Mouse (Mus musculus) heart, embryonic 12.5 days (tissue): ENCODE data around the gene Islr. TPM values are rescaled to one million over a fixed set of nuclear protein-coding genes. Genes with fewer than 3 reads are reported as not detected.
A peak's percentile ranks its signal among the peaks of the same experiment; 100 is the strongest.
"Not testable (repeated sequence)": the region's sequence is repeated elsewhere in the genome, so short reads cannot be mapped to it uniquely, and the experiment has no call there.

ENCODE experiments used
- ATAC-seq: fragments of 200-750 bp; cut with Nextera tagmentation; 2 replicates; pipeline ENCODE4 v1.8.0; 2017; ENCODE audit warnings: moderate TSS enrichment, moderate library complexity; ENCODE audit not compliant: insufficient number of reproducible peaks, low FRiP score
- H3K27ac ChIP-seq: fragments of 300-500 bp; sonication (generic); 2 replicates; pipeline ENCODE4 v1.5.1; 2016; ENCODE audit warnings: mild to moderate bottlenecking, moderate library complexity; ENCODE audit not compliant: poor library complexity, severe bottlenecking
- H3K27me3 ChIP-seq: fragments of 300-500 bp; sonication (generic); replicated peaks from 2 replicates; pipeline ENCODE4 v1.6.1; 2016; ENCODE audit warnings: mild to moderate bottlenecking, moderate library complexity
- H3K36me3 ChIP-seq: fragments of 300-500 bp; sonication (generic); 2 replicates; pipeline ENCODE4 v1.6.1; 2016; ENCODE audit warnings: mild to moderate bottlenecking, moderate library complexity
- H3K4me1 ChIP-seq: fragments of 300-500 bp; sonication (generic); replicated peaks from 2 replicates; pipeline ENCODE4 v1.6.1; 2016; ENCODE audit warnings: mild to moderate bottlenecking
- H3K4me2 ChIP-seq: fragments of 300-500 bp; sonication (generic); 2 replicates; pipeline ENCODE4 v1.6.1; 2016; ENCODE audit warnings: mild to moderate bottlenecking, moderate library complexity
- H3K4me3 ChIP-seq: fragments of 300-500 bp; sonication (generic); 2 replicates; pipeline ENCODE4 v1.5.1; 2016; ENCODE audit warnings: mild to moderate bottlenecking
- H3K9ac ChIP-seq: fragments of 300-500 bp; sonication (generic); 2 replicates; pipeline ENCODE4 v1.6.1; 2016; ENCODE audit warnings: mild to moderate bottlenecking, moderate library complexity
- H3K9me3 ChIP-seq: fragments of 300-500 bp; sonication (generic); replicated peaks from 2 replicates; pipeline ENCODE4 v1.6.1; 2016; ENCODE audit warnings: mild to moderate bottlenecking, moderate library complexity
- WGBS: fragments of 180-500 bp; shearing (Covaris S2); methylation state at CpG from one replicate; pipeline ENCODE4 v1.1.7; 2016; 5-methylcytosine and 5-hydroxymethylcytosine counted together
- polyA plus RNA-seq: library from polyadenylated mRNA; unstranded; fragments of >200 nt; fragmentation: Nextera tagmentation; extraction: Ambion mirVana; gene quantifications from 2 replicates; pipeline ENCODE4 v1.2.1, GENCODE M21; 2016

Islr gene
- polyA plus RNA-seq = 8.5 and 8.6 TPM in 2 replicates

DNA sequence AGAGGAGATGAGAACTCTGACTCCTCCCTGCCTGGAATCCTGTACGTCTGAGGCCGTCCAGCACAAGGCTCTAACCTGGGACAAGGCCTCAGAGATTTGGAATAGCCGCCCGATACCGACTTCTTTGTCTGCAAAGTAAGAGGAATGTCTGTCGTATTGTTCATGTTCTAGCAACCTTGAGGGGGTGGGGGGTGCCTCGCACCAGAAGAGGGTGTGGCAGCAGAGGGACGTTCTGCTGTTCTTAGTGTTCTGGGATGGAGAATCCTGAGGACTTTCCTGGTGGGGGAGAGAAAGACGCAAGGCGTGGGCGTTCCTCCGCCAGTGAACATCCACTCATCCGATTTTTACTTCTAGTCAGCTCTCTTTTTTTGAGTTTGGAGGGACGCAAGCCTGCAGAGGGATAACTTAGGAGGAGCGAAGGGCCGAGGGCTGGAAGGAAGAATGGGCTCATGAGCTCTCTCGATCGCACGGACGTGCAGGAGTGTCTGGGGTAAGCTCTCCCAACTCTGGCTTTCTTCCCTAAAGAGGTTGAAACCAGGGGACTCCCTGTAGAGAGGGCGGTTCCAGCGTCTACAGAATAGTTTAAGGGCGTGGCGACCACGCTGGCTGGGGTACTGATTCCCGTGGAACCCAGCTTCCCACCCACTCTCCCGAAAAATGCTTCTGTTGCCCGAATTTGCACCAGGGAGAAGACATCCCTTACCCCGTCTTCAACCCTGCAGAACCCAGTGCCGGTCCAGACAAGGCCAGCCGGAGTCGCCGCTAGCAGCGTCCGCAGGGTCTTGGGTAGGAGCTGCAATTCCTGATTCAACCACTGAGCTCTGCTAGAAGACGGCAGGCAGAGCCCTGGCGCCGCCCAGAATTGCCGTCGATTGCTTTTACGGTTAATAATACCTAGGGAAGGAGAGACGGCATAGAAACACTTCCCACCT is at the start of gene Islr, which contains the start of gene Islr2:
Islr (minus strand) TSS at position 791 of the 932 bp plus-strand sequence.
Islr2 (minus strand) TSS at position 804 of the 932 bp plus-strand sequence.
- peak within 1 kb of the TSS; percentile 44 for H3K4me3 ChIP-seq
- no peaks in the 10 kb centered on the region for H3K36me3 ChIP-seq
- H3K4me2 ChIP-seq = peak within 1 kb of the TSS; percentile 67
- H3K4me1 ChIP-seq = peaks cover 31% of the 10 kb centered on the region
- H3K27ac ChIP-seq = no peak within 1 kb of the TSS
- no peaks in the 10 kb centered on the region for H3K9me3 ChIP-seq
- peaks cover 64% of the 10 kb centered on the region for H3K27me3 ChIP-seq
- H3K9ac ChIP-seq = no peak within 1 kb of the TSS
- ATAC-seq = peak; percentile 81
- 2% methylated on average over 42 of the region's 42 CpGs for WGBS

DNA sequence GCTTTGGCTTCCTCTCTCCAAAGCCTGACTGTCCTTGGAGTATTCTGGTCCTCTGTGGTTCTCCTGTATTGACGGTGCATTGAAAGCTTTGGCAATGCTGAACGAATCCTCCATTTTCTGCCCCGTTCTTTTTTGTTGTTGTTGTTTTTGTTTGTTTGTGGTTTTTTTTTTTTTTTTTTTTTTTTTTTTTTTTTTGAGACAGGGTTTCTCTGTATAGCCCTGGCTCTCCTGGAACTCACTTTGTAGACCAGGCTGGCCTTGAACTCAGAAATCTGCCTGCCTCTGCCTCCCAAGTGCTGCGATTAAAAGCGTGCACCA is 49.7 kb upstream of the Islr start:
- not testable (repeated sequence) for H3K9me3 ChIP-seq, H3K27me3 ChIP-seq, ATAC-seq
- peak overlapping the region; percentile 65 for H3K4me3 ChIP-seq
- H3K36me3 ChIP-seq = peaks cover 29% of the 10 kb centered on the region
- H3K4me2 ChIP-seq = peak overlapping the region; percentile 81
- peaks cover 19% of the 10 kb centered on the region for H3K4me1 ChIP-seq
- peak overlapping the region; percentile 74; the same call in 1 of the 2 replicates for H3K27ac ChIP-seq
- 68% methylated on average over 5 of the region's 5 CpGs for WGBS
- peak overlapping the region; percentile 79 for H3K9ac ChIP-seq

DNA sequence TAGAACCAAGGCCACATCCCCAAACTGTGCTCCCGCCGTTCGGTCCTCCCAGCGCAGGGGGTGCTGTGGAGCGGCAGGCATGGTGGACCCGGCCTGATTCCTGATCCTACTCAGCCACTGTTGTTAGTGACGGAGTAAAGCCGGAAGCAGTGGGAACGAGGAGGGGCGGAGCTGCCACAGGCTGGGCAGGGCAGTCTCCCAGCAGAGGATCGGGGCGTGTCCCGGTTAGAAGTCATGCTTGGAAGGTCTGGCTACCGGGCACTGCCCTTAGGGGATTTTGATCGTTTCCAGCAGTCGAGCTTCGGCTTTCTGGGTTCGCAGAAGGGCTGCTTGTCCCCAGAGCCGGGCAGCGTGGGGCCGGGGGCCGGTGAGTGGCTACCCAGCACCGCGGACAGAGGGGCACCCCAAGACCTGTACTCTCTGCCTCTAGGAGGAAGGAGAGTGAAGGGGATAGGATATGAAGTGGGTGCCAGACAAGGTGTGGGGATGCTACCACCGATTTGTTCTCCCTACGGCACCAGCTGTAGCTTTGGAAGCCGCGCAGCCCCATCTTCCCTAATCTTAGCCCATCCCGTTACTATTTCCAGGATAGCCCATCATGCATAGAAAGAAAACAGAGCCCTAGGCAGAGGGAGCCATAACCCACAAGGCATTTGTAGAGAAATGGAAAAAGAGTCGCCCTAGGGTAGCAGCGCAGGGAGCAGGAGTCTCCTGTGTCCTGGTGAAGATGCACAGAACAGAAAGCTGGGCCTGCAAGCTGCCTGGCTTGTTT is 49.1 kb upstream of the Islr start, which contains the start of gene Stoml1:
Stoml1 (plus strand) TSS at position 132 of the 772 bp plus-strand sequence.
- peaks cover 24% of the 10 kb centered on the region for H3K4me1 ChIP-seq
- no peaks in the 10 kb centered on the region for H3K27me3 ChIP-seq
- H3K9me3 ChIP-seq = no peaks in the 10 kb centered on the region
- peaks cover 25% of the 10 kb centered on the region for H3K36me3 ChIP-seq
- ATAC-seq = peak; percentile 96
- peak within 1 kb of the TSS; percentile 81 for H3K4me2 ChIP-seq
- under 1% methylated on average over 31 of the region's 31 CpGs for WGBS
- peak within 1 kb of the TSS; percentile 74 for H3K27ac ChIP-seq
- peak within 1 kb of the TSS; percentile 79 for H3K9ac ChIP-seq
- peak within 1 kb of the TSS; percentile 65 for H3K4me3 ChIP-seq

DNA sequence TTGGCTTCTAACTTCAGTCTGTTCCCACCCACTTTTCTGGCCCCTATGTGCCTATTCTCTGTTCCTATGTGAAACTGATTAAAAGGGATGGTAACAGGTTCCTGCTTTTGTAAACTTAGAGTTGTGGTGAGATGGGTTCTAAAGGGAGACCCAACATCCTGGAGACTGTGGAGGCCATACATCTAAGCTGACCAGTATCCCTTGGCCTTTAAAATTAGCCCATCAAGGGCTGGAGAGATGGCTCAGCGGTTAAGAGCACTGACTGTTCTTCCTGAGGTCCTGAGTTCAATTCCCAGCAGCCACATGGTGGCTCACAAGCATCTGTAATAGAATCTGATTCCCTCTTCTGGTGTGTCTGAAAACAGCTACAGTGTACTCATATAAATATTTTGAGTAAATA is 46.6 kb upstream of the Islr start:
- not testable (repeated sequence) for H3K4me2 ChIP-seq, H3K9ac ChIP-seq, H3K4me3 ChIP-seq, H3K27me3 ChIP-seq, H3K9me3 ChIP-seq, ATAC-seq, H3K36me3 ChIP-seq
- peaks cover 40% of the 10 kb centered on the region for H3K4me1 ChIP-seq
- 0 out of 2 replicates have a peak overlapping the region, but pooled peaks have one; percentile 85 for H3K27ac ChIP-seq
- 86% methylated on average over 1 of the region's 1 CpGs for WGBS

DNA sequence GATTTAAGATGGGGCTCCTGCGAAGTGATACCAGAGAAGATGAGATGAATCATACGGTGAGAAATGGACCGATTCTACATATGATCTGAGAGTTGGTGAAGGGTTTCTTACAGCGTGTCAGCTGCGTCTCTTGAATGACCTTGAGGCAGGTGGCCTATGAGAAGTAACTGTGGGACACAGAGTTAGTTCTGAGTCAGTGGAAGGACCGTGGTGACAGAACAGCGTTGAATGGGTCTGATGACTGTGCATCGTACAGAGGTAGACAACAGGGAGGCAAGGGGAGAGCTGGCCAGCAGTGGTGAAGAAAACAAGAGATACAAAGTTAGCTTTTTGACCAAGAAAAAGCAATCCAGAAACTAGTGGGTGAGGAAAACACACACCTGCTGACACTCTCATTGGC is 46.2 kb upstream of the Islr start:
- Histone ChIP-seq H3K9me3 (no peaks in the 10 kb centered on the region), H3K4me3 (peak overlapping the region; percentile 58; the same call in 1 of the 2 replicates)
- ATAC-seq = no peak

DNA sequence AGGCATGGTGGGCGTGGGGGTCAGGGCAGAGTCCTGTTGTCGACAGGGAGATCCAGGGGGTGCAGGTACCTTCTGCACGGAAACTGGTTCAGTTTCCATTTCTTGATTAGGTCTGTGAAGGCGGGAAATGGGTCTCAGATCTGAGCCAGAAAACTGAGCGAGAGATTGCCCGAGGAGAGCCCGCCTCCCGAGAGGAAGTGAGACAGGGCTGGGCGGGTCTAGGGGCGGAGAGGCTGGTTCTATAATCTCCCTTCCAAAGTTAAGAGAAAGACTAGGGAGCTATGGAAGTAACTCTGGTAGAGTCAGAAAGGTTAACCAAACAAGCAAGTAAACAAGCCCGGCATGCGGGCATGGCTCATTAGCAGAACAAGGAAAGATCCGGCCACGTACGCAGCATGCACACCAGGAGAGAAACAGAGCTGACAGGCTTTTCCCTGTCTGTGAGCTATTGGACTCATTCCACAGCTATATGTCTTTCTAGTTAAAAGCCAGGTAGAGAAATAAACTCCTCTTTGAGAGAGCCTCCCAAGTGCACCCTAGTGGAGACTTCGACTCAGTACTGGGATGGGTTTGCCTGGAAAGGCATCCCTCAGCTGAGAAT is 45.6 kb upstream of the Islr start, which contains the start of gene Pml:
Pml (minus strand) TSS at position 195 of the 601 bp plus-strand sequence.
- H3K27me3 ChIP-seq = no peaks in the 10 kb centered on the region
- ATAC-seq = peak; percentile 62
- WGBS = under 1% methylated on average over 16 of the region's 16 CpGs
- H3K4me1 ChIP-seq = peaks cover 40% of the 10 kb centered on the region
- peak within 1 kb of the TSS; percentile 58 for H3K4me3 ChIP-seq
- peak within 1 kb of the TSS; percentile 85 for H3K27ac ChIP-seq
- H3K9me3 ChIP-seq = no peaks in the 10 kb centered on the region
- peak within 1 kb of the TSS; percentile 72 for H3K4me2 ChIP-seq
- H3K9ac ChIP-seq = peak within 1 kb of the TSS; percentile 87
- peaks cover 6% of the 10 kb centered on the region for H3K36me3 ChIP-seq

More for the DNA sequence above, 46.2 kb upstream of the Islr start:
- Histone ChIP-seq H3K4me2 (peak overlapping the region; percentile 72), H3K27me3 (no peaks in the 10 kb centered on the region), H3K9ac (peak overlapping the region; percentile 87; the same call in 1 of the 2 replicates), H3K27ac (peak overlapping the region; percentile 85), H3K36me3 (peaks cover 4% of the 10 kb centered on the region), H3K4me1 (peaks cover 40% of the 10 kb centered on the region)
- WGBS = 67% methylated on average over 8 of the region's 8 CpGs

DNA sequence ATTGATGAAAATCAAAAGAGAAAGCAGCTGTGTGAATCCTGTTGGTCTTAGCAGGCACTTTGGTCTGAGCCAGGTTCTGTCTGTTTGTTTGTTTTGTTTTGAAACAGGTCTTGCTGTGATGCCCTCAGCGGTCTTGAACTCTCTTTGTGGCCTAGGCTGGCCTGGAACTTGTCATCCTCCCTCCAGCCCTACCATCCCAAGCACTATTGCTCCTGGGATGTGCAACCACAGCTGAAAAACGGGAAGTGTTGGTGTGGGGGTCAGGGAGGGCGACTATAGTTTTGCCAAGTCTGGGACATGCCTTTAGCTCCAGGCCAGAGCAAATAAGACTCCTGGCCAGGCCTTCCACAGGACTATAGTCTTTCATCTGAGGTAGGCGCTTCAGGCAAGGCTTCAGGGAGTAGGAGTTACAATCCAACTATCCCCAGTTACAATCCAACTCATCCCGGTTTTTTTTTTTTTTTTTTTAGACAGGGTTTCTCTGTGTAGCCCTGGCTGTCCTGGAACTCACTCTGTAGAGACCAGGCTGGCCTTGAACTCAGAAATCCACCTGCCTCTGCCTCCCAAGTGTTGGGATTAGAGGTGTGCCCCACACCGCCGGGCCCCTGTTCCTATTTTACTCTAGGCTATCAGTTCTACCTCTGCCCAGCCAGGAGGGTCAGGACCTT is 44.8 kb upstream of the Islr start:
- H3K9ac ChIP-seq = peak overlapping the region; percentile 87
- no peaks in the 10 kb centered on the region for H3K9me3 ChIP-seq
- WGBS = 25% methylated on average over 7 of the region's 7 CpGs

DNA sequence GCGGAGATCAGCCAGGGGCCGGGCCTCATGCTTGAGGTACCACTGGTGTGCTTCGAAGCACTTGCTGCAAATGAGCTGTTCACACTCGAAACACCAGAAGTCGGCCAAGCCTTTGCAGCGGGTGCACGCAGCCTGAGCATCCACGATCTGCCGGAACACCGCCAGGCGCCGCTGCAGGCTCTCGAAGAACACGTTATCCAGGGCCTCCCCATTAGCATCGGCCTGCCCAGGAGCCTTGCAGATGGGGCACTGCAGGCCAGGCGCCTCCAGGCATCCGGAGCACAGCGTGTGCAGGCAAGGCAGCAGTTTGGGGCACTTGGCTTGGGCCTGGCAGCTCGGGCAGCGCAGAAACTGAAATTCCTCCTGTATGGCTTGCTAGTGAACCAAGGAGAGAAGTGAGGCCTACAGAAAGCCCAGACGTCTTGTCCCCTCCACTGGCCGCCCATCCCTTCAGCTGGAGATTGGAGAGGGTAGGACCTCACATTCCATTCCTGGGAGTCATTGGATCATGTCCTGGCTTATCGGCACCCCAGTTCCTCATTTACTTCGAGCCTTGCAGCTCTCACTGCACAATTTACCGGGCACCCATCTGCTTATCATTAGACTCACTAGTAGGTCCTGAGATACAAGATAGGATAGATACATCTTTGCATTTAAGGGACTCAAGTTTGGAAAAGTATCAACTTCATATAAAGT is 43.1 kb upstream of the Islr start:
- peaks cover 51% of the 10 kb centered on the region for H3K4me1 ChIP-seq
- H3K27me3 ChIP-seq = no peaks in the 10 kb centered on the region
- peak overlapping the region; percentile 65 for H3K4me2 ChIP-seq
- H3K9me3 ChIP-seq = no peaks in the 10 kb centered on the region
- ATAC-seq = peak; percentile 78
- peaks cover 6% of the 10 kb centered on the region for H3K36me3 ChIP-seq
- peak overlapping the region; percentile 37 for H3K4me3 ChIP-seq
- 5% methylated on average over 25 of the region's 25 CpGs for WGBS
- H3K27ac ChIP-seq = peak overlapping the region; percentile 73
- peak overlapping the region; percentile 55 for H3K9ac ChIP-seq

More for the DNA sequence above, 44.8 kb upstream of the Islr start:
- no peaks in the 10 kb centered on the region for H3K27me3 ChIP-seq
- peaks cover 6% of the 10 kb centered on the region for H3K36me3 ChIP-seq
- H3K4me3 ChIP-seq = peak overlapping the region; percentile 58
- H3K4me2 ChIP-seq = peak overlapping the region; percentile 72
- H3K4me1 ChIP-seq = peaks cover 42% of the 10 kb centered on the region
- H3K27ac ChIP-seq = peak overlapping the region; percentile 85
- no peak for ATAC-seq

DNA sequence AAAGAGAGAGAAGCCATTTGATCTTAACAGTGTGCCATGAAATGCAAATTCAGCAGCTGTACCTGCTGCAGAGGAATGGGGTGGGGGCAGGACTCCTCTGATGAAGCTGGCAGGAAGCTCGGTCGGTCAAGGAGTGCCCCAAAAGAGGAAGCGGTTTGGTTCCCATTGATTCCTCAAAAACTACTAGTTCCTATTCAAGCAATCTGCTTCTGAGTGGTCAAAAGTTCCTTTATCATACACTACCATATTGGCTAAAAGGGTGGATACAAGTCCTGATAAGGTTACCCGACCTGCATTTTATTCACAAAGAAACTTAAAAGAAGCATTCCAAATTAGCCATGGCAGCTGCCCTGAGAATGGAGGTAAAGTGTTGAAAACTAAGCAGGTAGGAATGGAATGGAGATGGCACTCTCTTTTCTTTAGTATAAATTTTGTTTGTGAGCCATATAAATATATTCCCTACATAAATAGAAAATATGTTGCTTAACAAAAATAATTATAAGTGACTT is 42.0 kb upstream of the Islr start:
- Histone ChIP-seq H3K4me1 (peaks cover 62% of the 10 kb centered on the region), H3K9ac (no peak overlapping the region), H3K4me3 (no peak overlapping the region), H3K36me3 (peaks cover 6% of the 10 kb centered on the region), H3K27ac (no peak overlapping the region), H3K4me2 (no peak overlapping the region), H3K9me3 (no peaks in the 10 kb centered on the region), H3K27me3 (no peaks in the 10 kb centered on the region)
- 64% methylated on average over 4 of the region's 4 CpGs for WGBS
- ATAC-seq = no peak

DNA sequence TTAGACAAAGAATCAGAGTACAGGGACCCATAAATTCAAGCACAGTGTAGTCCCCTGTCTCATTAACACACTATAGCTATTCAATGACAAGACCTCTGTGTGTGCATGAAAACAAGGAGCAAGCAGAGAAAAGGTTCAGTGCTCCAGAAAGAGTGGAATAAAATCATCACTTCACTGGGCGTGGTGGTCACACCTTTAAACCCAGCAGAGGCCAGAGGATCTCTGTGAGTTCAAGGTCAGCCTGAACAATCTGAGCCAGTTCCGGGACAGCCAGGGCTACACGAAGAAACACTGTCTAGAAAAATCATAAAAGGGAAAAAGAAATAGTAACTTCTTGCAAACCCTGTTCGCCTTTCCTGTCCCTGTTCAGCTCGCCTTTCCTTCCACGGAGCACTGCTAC is 39.6 kb upstream of the Islr start:
- peaks cover 16% of the 10 kb centered on the region for H3K36me3 ChIP-seq
- H3K27me3 ChIP-seq = no peaks in the 10 kb centered on the region
- no peak overlapping the region for H3K4me3 ChIP-seq
- H3K9me3 ChIP-seq = no peaks in the 10 kb centered on the region
- no peak overlapping the region for H3K9ac ChIP-seq
- peaks cover 52% of the 10 kb centered on the region for H3K4me1 ChIP-seq
- H3K4me2 ChIP-seq = no peak overlapping the region
- no peak for ATAC-seq
- 80% methylated on average over 6 of the region's 6 CpGs for WGBS
- H3K27ac ChIP-seq = no peak overlapping the region
